Mouse (Mus musculus) adrenal gland (tissue): Measurements from ENCODE around the gene Dusp27.

Experiments
- intact Hi-C: fragments of 180-260 bp; cut with DNase I; formaldehyde crosslinking; loops from one replicate; pipeline ENCODE4 v1.15.1; 2025

Dusp27 gene

DNA sequence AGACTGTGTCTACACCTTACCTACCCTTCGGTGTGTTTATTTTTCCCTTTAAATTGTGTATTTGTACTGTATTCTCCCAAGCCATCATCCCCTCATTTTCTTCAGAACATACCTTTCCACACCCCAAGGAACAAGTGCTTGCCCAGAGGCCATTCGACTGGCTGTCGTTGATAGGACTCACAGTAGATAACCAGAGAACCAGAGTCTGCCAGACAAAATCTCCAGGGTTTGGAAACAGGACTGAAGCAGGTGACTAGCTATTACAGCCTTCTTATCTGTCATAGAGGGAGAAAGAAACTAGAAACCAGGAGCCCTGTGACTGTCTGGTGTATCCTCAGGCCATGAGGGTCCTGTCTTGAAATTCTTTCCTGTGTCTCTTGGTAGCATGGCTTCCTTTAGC, 22.9 kb downstream of the Dusp27 start:
- intact Hi-C loops: no loop called here

- intact Hi-C loops: loop anchor here (1.0 kb wide), 1 partner anchor 50 kb away; no protein-coding TSS in a partner anchor
Observed at GRCm38 (mm10) chr1:166102920-166103608, 24.7 kb downstream of the Dusp27 start.

DNA sequence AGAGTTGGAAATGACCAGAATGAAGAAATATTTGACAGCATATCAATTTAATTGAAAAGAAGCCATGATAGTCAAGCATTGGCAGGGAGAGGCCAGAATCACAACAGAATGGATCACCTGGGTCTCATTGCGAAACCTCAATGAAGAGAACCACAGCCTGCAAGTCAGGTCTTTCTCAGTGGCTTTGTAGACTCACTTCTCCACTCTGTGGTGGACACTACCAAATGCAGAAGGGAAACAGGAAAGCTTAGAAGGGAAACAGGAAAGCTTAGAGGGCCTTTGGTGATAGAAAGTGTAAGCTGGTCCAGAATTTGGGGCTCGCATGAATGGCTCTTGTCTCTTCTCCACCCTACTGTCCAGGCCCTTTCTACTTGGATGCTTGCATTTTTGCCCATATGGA, 29.6 kb downstream of the Dusp27 start:
- intact Hi-C loops: no loop called here

DNA sequence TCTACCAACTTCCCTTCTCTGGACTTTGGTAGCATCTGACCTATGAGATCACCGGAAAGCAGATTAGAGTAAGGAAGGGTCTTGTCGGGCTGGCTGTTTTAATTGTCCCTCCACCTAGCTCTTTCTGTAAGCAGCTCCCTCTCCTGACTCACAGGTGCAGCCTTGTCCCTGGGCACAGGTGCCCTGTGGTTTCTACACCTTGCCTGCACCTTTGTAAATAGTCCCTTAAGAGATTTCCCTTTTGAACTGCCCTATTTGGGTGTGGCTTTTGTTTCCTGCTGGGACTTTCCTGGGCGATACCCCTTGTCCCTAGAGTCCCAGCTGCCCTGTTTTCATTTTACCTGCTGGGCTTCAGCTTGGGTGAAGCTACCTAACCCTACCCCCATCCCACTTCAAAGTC, 33.3 kb downstream of the Dusp27 start:
- intact Hi-C loops: no loop called here

GRCm38 (mm10) chr1:166090306-166090705, 37.4 kb downstream of the Dusp27 start:
- intact Hi-C loops: no loop called here

DNA sequence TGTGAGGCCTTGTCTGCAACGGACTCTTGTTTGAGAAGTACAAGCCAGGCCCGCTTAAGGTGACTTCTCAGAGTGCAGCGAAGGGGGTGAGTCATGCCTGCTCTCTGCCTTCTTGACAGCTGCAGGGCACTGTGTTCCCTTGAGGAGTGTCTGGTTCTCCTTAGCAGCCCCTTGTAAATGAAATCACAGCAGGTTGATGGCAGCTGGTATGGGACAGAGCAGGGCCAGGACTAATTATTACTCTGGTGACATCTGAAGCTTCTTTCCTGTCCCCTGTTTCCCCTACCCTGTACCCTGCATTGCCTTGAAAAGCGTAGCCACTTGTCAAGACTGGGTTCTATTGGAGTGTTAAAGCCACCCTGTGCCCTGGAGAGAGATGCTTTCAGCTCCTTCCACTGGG, 38.0 kb downstream of the Dusp27 start:
- intact Hi-C loops: no loop called here

DNA sequence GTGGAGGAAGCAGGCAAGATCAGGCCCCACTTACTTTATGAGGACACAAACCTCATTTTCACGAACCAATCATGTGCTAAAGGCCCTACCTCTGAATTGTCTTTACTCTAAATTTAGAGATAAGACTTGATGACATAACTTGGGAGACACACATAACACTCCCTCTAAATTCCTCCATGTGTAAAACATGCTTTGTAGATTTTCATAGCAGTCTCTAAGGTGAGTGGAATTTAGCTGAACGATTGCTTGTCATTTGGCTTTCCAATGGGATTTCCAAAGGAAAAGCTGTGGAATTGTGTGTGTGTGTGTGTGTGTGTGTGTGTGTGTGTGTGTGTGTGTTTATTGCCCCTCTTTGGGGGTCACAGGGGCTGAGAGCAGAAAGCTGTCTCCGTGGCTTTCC, 38.4 kb downstream of the Dusp27 start:
- intact Hi-C loops: no loop called here

DNA sequence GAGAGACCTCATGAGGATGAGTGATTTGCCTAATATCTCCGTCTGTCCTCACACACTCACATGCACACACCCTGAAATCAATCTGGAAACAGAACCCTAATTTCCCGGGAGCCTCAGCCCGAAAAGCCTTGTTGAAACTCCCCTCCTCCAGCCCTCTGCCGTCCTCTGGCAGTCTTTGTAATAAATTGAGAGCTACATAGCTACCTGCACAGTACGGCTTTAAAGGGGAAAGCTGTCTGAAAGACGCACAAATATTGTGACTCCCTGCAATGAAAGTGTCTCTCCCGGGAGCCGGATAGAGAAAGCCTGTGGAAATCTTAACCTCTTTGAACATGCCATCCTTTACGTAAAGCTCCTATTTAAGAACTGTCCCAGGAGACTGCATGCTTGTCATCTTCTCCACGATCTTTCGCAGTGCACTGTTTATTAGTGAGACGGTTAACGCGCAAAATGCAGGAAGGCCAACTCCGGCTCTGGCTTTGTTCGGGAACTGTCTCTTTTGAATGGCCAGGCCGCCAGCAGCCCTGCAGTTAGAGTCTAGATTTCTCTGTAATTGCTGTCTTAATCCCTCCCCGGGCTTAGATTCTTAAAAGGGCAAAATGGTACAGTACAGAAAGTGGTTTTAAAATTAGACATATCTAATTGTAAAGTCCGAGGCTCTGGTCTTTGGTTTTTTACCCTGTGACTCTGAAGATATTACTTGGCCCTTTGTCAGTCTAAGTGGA, 39.1 kb downstream of the Dusp27 start:
- intact Hi-C loops: no loop called here

- intact Hi-C loops: no loop called here
Observed at GRCm38 (mm10) chr1:166077052-166077735, 50.5 kb downstream of the Dusp27 start.

GRCm38 (mm10) chr1:166067856-166068440, 59.8 kb downstream of the Dusp27 start:
- intact Hi-C loops: no loop called here

- intact Hi-C loops: no loop called here
Observed at GRCm38 (mm10) chr1:166063870-166064269, 63.9 kb downstream of the Dusp27 start.

DNA sequence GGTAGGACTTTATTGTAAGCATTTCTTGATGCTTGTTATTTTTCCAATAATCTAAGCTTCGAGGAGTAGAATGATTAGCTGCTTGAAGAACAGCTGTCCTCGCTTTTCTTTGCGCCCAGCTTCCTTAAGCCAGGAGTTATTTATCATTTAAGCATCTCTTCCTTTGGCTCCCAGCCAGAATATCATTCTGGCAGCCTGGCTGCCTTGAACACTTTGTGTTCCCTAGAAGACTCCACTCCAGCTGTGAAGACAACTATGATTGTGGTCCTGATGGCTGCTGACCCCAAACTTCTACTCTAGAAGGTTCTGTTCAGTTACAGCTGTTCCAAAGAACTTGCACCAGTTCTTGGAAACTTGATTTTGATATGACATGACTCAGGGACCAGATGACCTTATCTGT, 66.2 kb downstream of the Dusp27 start:
- intact Hi-C loops: no loop called here

- intact Hi-C loops: no loop called here
Observed at GRCm38 (mm10) chr1:166060406-166060805, 67.3 kb downstream of the Dusp27 start.

DNA sequence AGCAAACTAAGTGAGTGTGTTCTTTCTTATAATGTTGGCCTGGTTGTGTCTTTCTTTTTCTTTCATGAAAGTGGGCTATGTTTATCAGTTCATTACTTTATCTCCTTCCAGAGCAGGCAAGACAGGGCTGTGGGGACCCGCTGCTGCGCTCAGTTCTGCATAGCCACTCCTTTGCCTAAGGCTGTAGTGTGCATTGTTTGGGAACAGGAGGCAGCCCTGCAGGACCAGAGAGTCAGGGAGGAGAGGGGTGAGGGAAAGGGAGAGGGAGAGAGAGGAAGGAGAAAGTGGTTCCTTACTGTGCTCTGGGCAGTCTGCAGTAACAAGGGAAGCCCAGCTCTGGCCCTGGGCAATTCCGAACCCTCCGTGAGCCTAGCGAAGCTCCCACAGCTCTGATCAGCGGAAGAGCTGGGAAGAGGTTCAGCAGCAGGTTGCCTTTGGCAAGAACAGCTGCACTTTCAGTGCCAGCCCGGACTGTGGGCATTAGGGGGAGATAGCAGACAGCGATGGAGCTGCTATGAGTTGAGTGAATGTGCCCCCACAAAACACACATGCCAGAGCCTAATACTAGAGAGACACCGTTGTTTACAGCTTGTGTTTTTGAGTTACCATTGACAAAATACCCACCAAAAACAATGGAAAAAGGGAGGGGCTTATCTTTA, 71.5 kb downstream of the Dusp27 start:
- intact Hi-C loops: no loop called here

DNA sequence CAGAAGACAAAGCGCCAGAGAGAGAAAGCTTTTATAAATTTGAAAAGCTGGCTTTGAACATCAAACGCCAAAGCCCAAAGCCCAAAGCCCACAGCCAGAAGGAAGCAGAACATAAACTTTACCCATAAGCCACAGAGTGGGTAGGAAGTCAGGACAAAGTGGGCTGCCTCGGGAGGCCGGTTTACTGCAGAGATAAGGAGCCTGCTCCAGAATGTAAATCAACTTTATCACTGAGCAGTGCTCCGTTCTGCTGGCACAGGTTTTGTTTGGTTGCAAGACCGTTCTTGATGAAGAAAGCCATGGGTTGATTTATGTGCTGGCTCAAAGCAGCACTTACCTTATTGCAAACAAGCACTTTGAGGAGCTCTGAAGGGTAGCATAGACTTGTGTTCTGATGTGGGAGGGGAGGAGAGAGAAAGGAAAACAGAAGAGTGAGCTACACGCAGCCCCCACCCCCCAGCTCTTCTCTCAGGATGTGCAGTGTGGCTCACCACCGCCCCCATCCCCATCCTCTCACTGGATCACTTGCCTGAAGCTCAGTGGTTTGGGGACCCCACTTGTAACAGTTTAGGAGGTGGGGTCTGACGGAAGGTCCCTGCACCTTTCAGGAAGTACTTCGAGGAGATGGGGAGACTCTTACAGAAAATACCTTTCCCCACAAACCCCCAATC, 74.3 kb downstream of the Dusp27 start:
- intact Hi-C loops: no loop called here

GRCm38 (mm10) chr1:166049046-166049827, 78.5 kb downstream of the Dusp27 start:
- intact Hi-C loops: no loop called here

GRCm38 (mm10) chr1:166048230-166048911, 79.4 kb downstream of the Dusp27 start:
- intact Hi-C loops: no loop called here
